10 mouse cellular contexts compared by ENCODE assay signal in the genomic region with DNA sequence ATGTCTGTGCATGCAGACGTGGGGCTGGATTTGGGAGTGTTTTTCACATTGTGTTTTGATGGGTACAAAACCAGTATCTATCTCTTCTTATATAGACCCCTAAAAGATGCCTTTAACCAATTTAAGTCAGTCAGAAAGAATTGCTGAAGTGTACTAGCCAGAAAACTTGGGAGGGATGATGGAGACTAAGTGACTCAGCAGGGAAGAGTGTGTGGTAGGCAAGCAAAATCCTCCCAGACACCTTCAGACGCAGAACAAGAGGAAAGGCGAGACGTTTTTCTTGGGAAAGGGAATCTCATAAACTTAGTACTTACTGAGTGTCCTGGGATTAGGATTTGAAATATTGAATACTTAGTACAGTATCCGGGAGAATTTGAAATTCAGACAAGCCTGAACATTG.
"Had no signal": no experiment of that assay in that cellular context is flagged by ENCODE, and none has a peak within 500 bp of the region (broad histone marks: within the 10 kb centered on the region; RNA-seq: fewer than 3 reads in every experiment).

No protein-coding gene starts in this region.

- H3K4me2 ChIP-seq: limb, embryonic 15.5 days; liver, embryonic 13.5 days; midbrain, embryonic 11.5 days; midbrain, embryonic 15.5 days; neural tube, embryonic 13.5 days had no signal

- H3K36me3 ChIP-seq: limb, embryonic 15.5 days; liver, embryonic 13.5 days; midbrain, embryonic 15.5 days; neural tube, embryonic 13.5 days had no signal

- DNase-seq: kidney, adult 8-10 months; kidney, postnatal 36 days; layer of hippocampus, adult 9-11 months; layer of hippocampus, postnatal 36 days; liver, embryonic 13.5 days; right cerebral cortex, postnatal 14 days had no signal

- H3K27me3 ChIP-seq: limb, embryonic 15.5 days; liver, embryonic 13.5 days; midbrain, embryonic 15.5 days; neural tube, embryonic 13.5 days had no signal

- H3K9me3 ChIP-seq: limb, embryonic 15.5 days; liver, embryonic 13.5 days; midbrain, embryonic 15.5 days; neural tube, embryonic 13.5 days had no signal

- H3K9ac ChIP-seq: limb, embryonic 15.5 days; liver, embryonic 13.5 days; midbrain, embryonic 15.5 days; neural tube, embryonic 13.5 days had no signal

- H3K4me3 ChIP-seq: limb, embryonic 15.5 days; liver, embryonic 13.5 days; midbrain, embryonic 15.5 days; neural tube, embryonic 13.5 days had no signal

- H3K27ac ChIP-seq: limb, embryonic 15.5 days; liver, embryonic 13.5 days; midbrain, embryonic 15.5 days; neural tube, embryonic 13.5 days had no signal

- H3K4me1 ChIP-seq: limb, embryonic 15.5 days; liver, embryonic 13.5 days; midbrain, embryonic 15.5 days; neural tube, embryonic 13.5 days had no signal
